8 mouse cellular contexts compared by ENCODE assay signal in genomic region chr10:122886055-122886915, GRCm38 (mm10).
A peak's percentile ranks its signal among the peaks of the same experiment; 100 is the strongest.
DNase-seq lines count a peak whose midpoint lies in the region; ATAC-seq lines count a peak whose summit lies in the region.

No protein-coding gene starts in this region.

- H3K27me3 ChIP-seq in kidney, embryonic 15.5 days: no peaks in the 10 kb centered on the region

- intact Hi-C loops in gastrocnemius, postnatal 36 days (cut with DNase I): no loop called here

- DNase-seq in 3T3-L1 (ENCODE audit: low read depth, low spot score) (peak; percentile 73), adipocyte (ENCODE audit: low spot score) (peak; percentile 80)
- peak; percentile 86 for DNase-seq in embryo, embryonic 11 days
- peak; percentile 29 to 43 for DNase-seq in gastrocnemius, postnatal 36 days
- DNase-seq in skeletal muscle tissue, adult 2 months (ENCODE audit: low read depth, low spot score): peak; percentile 68

- H3K4me1 ChIP-seq in kidney, embryonic 15.5 days: peaks cover 88% of the 10 kb centered on the region

- H3K4me3 ChIP-seq in kidney, embryonic 15.5 days (replicated peaks): peak overlapping the region; percentile 28

- no peaks in the 10 kb centered on the region for H3K9me3 ChIP-seq in kidney, embryonic 15.5 days (replicated peaks)

- WGBS in kidney, embryonic 15.5 days: 2% methylated on average over 26 of the region's 26 CpGs

- H3K4me2 ChIP-seq in kidney, embryonic 15.5 days: peak overlapping the region; percentile 55

- peak overlapping the region; percentile 49 for H3K9ac ChIP-seq in kidney, embryonic 15.5 days

- H3K27ac ChIP-seq in kidney, embryonic 15.5 days: peak overlapping the region; percentile 95

- H3K36me3 ChIP-seq in kidney, embryonic 15.5 days: no peaks in the 10 kb centered on the region

- peak; percentile 47 for ATAC-seq in kidney, embryonic 15.5 days (replicated peaks; ENCODE audit: low FRiP score)
- ATAC-seq in megakaryocyte progenitor cell, adult 5-6 weeks (replicated peaks; ENCODE audit: poor library complexity): peak; percentile 59
- ATAC-seq in inflammation-experienced regulatory T-cells, adult 6 months: no peak

Comparison
In these comparisons a context has a peak if more than half of its experiments do, and no peak if none do; other contexts are left out.
1. DNase-seq: peak in every context shown above with its lines; median percentile 86 in embryo, embryonic 11 days; 80 in adipocyte; 73 in 3T3-L1; 68 in skeletal muscle tissue, adult 2 months; 36 in gastrocnemius, postnatal 36 days.